Mouse (Mus musculus) testis, adult 2 months (tissue): ENCODE measurements around the gene Zfp512b.

Experiments used
- CTCF ChIP-seq: fragments of 200-500 bp; IDR thresholded peaks from 2 replicates; pipeline ENCODE4 v1.5.1; 2012; ENCODE audit warnings: low read depth, mild to moderate bottlenecking, inconsistent platforms, low read length, moderate library complexity; ENCODE audit not compliant: control insufficient read depth, insufficient read depth, insufficient replicate concordance
- POLR2A ChIP-seq: fragments of 200-500 bp; IDR thresholded peaks from 2 replicates; pipeline ENCODE4 v1.6.1; 2012; ENCODE audit warnings: low read depth, mild to moderate bottlenecking, inconsistent platforms, low read length, moderate library complexity; ENCODE audit not compliant: control insufficient read depth

DNA sequence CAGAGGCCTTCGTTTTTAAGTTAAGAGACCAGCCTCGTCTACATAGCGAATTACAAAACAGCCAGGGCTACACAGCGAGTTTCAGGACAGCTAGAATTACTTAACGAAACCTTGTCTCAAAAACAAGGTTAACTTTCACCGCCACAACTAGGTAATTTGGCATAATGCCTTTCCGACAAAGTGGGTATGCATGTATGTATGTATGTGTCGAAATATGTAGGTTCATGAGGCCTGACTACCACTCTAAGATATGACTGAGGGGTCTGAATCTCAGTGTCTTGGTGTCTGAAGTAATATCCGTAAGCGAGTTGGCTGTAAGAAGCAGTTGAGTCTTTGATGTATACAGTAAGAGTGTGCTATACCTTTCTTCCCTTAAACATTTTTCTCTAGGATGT is 9.1 kb upstream of the Zfp512b start:
- TF ChIP-seq POLR2A: no peak
- TF ChIP-seq CTCF: no peak
